Comparison of ENCODE assay signal across 8 mouse cellular contexts in the genomic region with DNA sequence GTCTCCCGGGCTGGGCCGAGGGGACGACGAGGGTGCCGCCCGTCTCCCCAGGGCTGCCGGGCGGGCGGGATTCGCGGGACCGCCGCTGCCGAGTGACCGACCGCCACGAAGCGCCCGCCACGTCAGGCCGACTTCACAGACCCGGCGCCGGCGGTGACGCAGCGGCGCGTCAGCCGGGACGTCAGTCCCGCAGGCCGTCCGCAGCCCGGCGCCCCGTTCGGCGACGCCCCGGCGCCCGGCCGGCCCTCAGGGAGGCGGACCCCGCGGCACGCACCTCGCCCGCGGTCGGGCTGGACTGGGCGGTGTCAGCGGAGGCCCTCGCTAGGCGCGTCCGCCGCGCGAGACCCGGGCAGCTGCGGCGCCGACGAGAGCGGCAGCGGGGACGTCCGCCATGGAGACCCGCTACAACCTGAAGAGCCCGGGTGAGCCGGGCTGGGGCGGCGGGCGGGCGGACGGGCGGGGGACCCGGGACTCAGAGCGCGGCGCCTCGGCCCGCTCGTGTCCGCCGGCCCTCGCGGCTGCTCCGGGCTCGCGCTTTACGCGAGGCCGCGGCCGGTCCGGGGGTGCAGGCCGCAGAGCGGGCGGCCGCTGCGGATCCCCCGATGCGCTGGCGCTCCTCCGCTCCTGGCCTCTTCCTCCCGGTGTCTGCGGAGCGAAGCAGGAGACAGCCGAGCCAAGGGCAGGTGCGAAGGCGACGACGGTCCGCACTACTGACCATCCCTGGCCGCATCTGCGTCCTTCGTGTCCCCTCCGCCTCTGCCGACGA. TPM values are rescaled to one million over a fixed set of nuclear protein-coding genes. Genes with fewer than 3 reads are reported as not detected.
DNase-seq lines count a peak whose midpoint lies in the region; ATAC-seq and TF ChIP-seq lines count a peak whose summit lies in the region.

A gene (plus strand): TSS at position 222 of the 766 bp plus-strand sequence.

- peak; percentile 69 for DNase-seq in CH12.LX (ENCODE audit: extremely low read depth)
- peak; percentile 68 for DNase-seq in c-Kit-positive CD71-positive TER-119-positive erythroid progenitor cells, embryonic 14.5 days (ENCODE audit: low spot score)
- peak; percentile 92 to 94 for DNase-seq in heart, postnatal 10 days
- peak; percentile 63 for DNase-seq in large intestine, adult 2 months (ENCODE audit: low read depth, low spot score)
- DNase-seq in liver, postnatal 0 days, result peak; percentile 92
- peak; percentile 88 for DNase-seq in testis, postnatal 10 days (ENCODE audit: low spot score)

- no peak for TF ChIP-seq EP300 in CH12.LX (IDR thresholded peaks at IDR 0.05; ENCODE audit: low read length)
- no peak for TF ChIP-seq EP300 in liver, postnatal 0 days (IDR thresholded peaks at IDR 0.05; ENCODE audit: low read depth)

- WGBS in forebrain, embryonic 13.5 days, result under 1% methylated on average over 89 of the region's 123 CpGs
- under 1% methylated on average over 121 of the region's 123 CpGs for WGBS in large intestine, adult 2 months
- WGBS in liver, postnatal 0 days (ENCODE audit: insufficient replicate concordance), result under 1% methylated on average over 81 of the region's 123 CpGs
- under 1% methylated on average over 76 of the region's 123 CpGs for WGBS in neural tube, embryonic 14.5 days

- dilution Hi-C loops in CH12.LX (cut with MboI; ENCODE audit: extremely low pct_ligation_motif_present, extremely low pct_unique_long_range_greater_than_20kb, low sequenced_read_pairs), result no loop called here

- intact Hi-C loops in heart, postnatal 10 days (cut with DNase I), result loop anchor here (5.0 to 10.0 kb wide), 4 partner anchors 216 to 417 kb away; a partner anchor contains a TSS

- H3K27ac ChIP-seq in CH12.LX (ENCODE audit: insufficient read depth, low read depth), result peak within 1 kb of the TSS; percentile 85
- H3K27ac ChIP-seq in forebrain, embryonic 13.5 days, result peak within 1 kb of the TSS; percentile 97
- H3K27ac ChIP-seq in liver, postnatal 0 days (ENCODE audit: low read depth), result peak within 1 kb of the TSS; percentile 97
- H3K27ac ChIP-seq in neural tube, embryonic 14.5 days (ENCODE audit: low read depth, low read length), result peak within 1 kb of the TSS; percentile 99

- H3K36me3 ChIP-seq in CH12.LX (replicated peaks in 1 of 2; ENCODE audit: control insufficient read depth in 1 of 2, insufficient read depth in 1 of 2, low read length in 1 of 2), result peaks cover 29 to 51% of the 10 kb centered on the region in 2 experiments
- peaks cover 14% of the 10 kb centered on the region for H3K36me3 ChIP-seq in forebrain, embryonic 13.5 days (ENCODE audit: poor library complexity, severe bottlenecking)
- H3K36me3 ChIP-seq in liver, postnatal 0 days (replicated peaks; ENCODE audit: insufficient read depth, low read length), result peaks cover 4% of the 10 kb centered on the region; the same call in 1 of the 2 replicates
- no peaks in the 10 kb centered on the region for H3K36me3 ChIP-seq in neural tube, embryonic 14.5 days (ENCODE audit: control insufficient read depth, insufficient read depth, low read length)

- peak within 1 kb of the TSS; percentile 92 to 97 (median 96) for H3K4me3 ChIP-seq in CH12.LX (replicated peaks in 1 of 3; ENCODE audit: low read depth in 2 of 3, low read length in 2 of 3, poor library complexity in 1 of 3)
- peak within 1 kb of the TSS; percentile 87 for H3K4me3 ChIP-seq in forebrain, embryonic 13.5 days
- H3K4me3 ChIP-seq in liver, postnatal 0 days (ENCODE audit: low read depth, low read length), result peak within 1 kb of the TSS; percentile 89
- H3K4me3 ChIP-seq in neural tube, embryonic 14.5 days (ENCODE audit: low read depth, low read length), result peak within 1 kb of the TSS; percentile 91

- peak within 1 kb of the TSS; percentile 77 for H3K4me2 ChIP-seq in CH12.LX (ENCODE audit: insufficient read depth, low read depth, poor library complexity, severe bottlenecking)
- peak within 1 kb of the TSS; percentile 64 for H3K4me2 ChIP-seq in forebrain, embryonic 13.5 days
- H3K4me2 ChIP-seq in liver, postnatal 0 days (ENCODE audit: low read depth, low read length), result peak within 1 kb of the TSS; percentile 86
- peak within 1 kb of the TSS; percentile 78 for H3K4me2 ChIP-seq in neural tube, embryonic 14.5 days (ENCODE audit: low read depth, low read length)

- peak; percentile 97 for ATAC-seq in forebrain, embryonic 13.5 days
- peak; percentile 100 for ATAC-seq in liver, postnatal 0 days
- ATAC-seq in neural tube, embryonic 14.5 days (ENCODE audit: low read depth), result peak; percentile 98

- no peaks in the 10 kb centered on the region for H3K27me3 ChIP-seq in CH12.LX (replicated peaks)
- H3K27me3 ChIP-seq in forebrain, embryonic 13.5 days, result no peaks in the 10 kb centered on the region
- H3K27me3 ChIP-seq in liver, postnatal 0 days (ENCODE audit: insufficient read depth, low read length), result no peaks in the 10 kb centered on the region
- no peaks in the 10 kb centered on the region for H3K27me3 ChIP-seq in neural tube, embryonic 14.5 days (ENCODE audit: control insufficient read depth, insufficient read depth, low read length)

- peak; percentile 91 for TF ChIP-seq POLR2A in CH12.LX (IDR thresholded peaks at IDR 0.05; ENCODE audit: low read depth, low read length)

- peaks cover 64% of the 10 kb centered on the region for H3K79me2 ChIP-seq in CH12.LX (replicated peaks; ENCODE audit: control insufficient read depth, extremely low read depth, insufficient read depth, poor library complexity, severe bottlenecking)

- TF ChIP-seq RAD21 in CH12.LX (IDR thresholded peaks at IDR 0.05; ENCODE audit: low read depth, low read length), result no peak

- peaks cover 10% of the 10 kb centered on the region for H3K9me3 ChIP-seq in CH12.LX (replicated peaks; ENCODE audit: low read length)
- peaks cover 4% of the 10 kb centered on the region; the same call in 1 of the 2 replicates for H3K9me3 ChIP-seq in forebrain, embryonic 13.5 days (replicated peaks)
- H3K9me3 ChIP-seq in liver, postnatal 0 days (ENCODE audit: low read length), result peaks cover 5% of the 10 kb centered on the region; the same call in 1 of the 2 replicates
- no peaks in the 10 kb centered on the region for H3K9me3 ChIP-seq in neural tube, embryonic 14.5 days (ENCODE audit: control insufficient read depth, low read length)

- in situ Hi-C loops in CH12.LX (cut with MboI; ENCODE audit: low pct_ligation_motif_present, low pct_unique_long_range_greater_than_20kb, low sequenced_read_pairs), result loop anchor here (10.0 kb wide), 1 partner anchor 263 kb away; a partner anchor contains a TSS

- TF ChIP-seq CTCF in CH12.LX (conservative IDR thresholded peaks at IDR 0.05 in 1 of 2, IDR thresholded peaks at IDR 0.05 in 1 of 2; ENCODE audit: low read depth in 2 of 2, low read length in 2 of 2), result no peak
- TF ChIP-seq CTCF in liver, postnatal 0 days (IDR thresholded peaks at IDR 0.05; ENCODE audit: low read depth), result no peak

- H3K4me1 ChIP-seq in CH12.LX (ENCODE audit: control insufficient read depth in 1 of 2, insufficient read depth in 2 of 2), result peaks cover 13 to 44% of the 10 kb centered on the region in 2 experiments
- H3K4me1 ChIP-seq in forebrain, embryonic 13.5 days, result peaks cover 34% of the 10 kb centered on the region
- peaks cover 23% of the 10 kb centered on the region for H3K4me1 ChIP-seq in liver, postnatal 0 days (ENCODE audit: insufficient read depth)
- peaks cover 24% of the 10 kb centered on the region for H3K4me1 ChIP-seq in neural tube, embryonic 14.5 days (ENCODE audit: control insufficient read depth, insufficient read depth, low read length)

- H3K9ac ChIP-seq in CH12.LX (ENCODE audit: insufficient read depth, low read depth), result peak within 1 kb of the TSS; percentile 99
- H3K9ac ChIP-seq in forebrain, embryonic 13.5 days, result peak within 1 kb of the TSS; percentile 97
- H3K9ac ChIP-seq in liver, postnatal 0 days (replicated peaks), result peak within 1 kb of the TSS; percentile 98
- peak within 1 kb of the TSS; percentile 98 for H3K9ac ChIP-seq in neural tube, embryonic 14.5 days (replicated peaks; ENCODE audit: low read depth, low read length)

TF ChIP-seq in CH12.LX, 34 proteins besides CTCF, POLR2A, EP300 and RAD21 (continues in another document):
- TF ChIP-seq BHLHE40 (IDR thresholded peaks at IDR 0.05; ENCODE audit: low read depth, low read length) (no peak), IRF4 (IDR thresholded peaks at IDR 0.05; ENCODE audit: low read depth, low read length) (no peak), NRF1 (IDR thresholded peaks at IDR 0.05; ENCODE audit: low read depth, low read length) (peak; percentile 59), HCFC1 (IDR thresholded peaks at IDR 0.05; ENCODE audit: low read depth, low read length) (peak; percentile 61), TCF12 (IDR thresholded peaks at IDR 0.05; ENCODE audit: low read depth, low read length) (peak; percentile 85; the same call in 1 of the 2 replicates), KAT2A (IDR thresholded peaks at IDR 0.05; ENCODE audit: insufficient replicate concordance, low read length) (no peak), UBTF (IDR thresholded peaks at IDR 0.05; ENCODE audit: low read depth, low read length) (peak; percentile 96), USF2 (conservative IDR thresholded peaks at IDR 0.05; ENCODE audit: low read depth, low read length) (no peak), SMC3 (IDR thresholded peaks at IDR 0.05; ENCODE audit: low read depth, low read length) (no peak), ZC3H11A (IDR thresholded peaks at IDR 0.05; ENCODE audit: low read depth, low read length) (no peak), GABPA (IDR thresholded peaks at IDR 0.05; ENCODE audit: insufficient replicate concordance, low read depth, low read length) (0 out of 2 replicates have a peak, but pooled peaks have one; percentile 6), ETS1 (conservative IDR thresholded peaks at IDR 0.05; ENCODE audit: low read depth, low read length) (no peak), MXI1 (IDR thresholded peaks at IDR 0.05; ENCODE audit: low read depth, low read length) (peak; percentile 73; the same call in 1 of the 2 replicates), MAX (IDR thresholded peaks at IDR 0.05; ENCODE audit: low read length) (no peak), RCOR1 (conservative IDR thresholded peaks at IDR 0.05; ENCODE audit: low read depth, low read length) (no peak), MAFK (IDR thresholded peaks at IDR 0.05; ENCODE audit: insufficient replicate concordance, low read length) (no peak), ZNF384 (IDR thresholded peaks at IDR 0.05; ENCODE audit: low read depth, low read length) (no peak), TBP (conservative IDR thresholded peaks at IDR 0.05; ENCODE audit: low read depth, low read length) (no peak)

RNA-seq across cellular contexts. Expression of the gene that starts here (rescaled TPM):
- 64.3 and 70.0 TPM in 2 replicates for total RNA-seq in CH12.LX (2012; rRNA removed)
- 122 and 131 TPM in 2 replicates for total RNA-seq in CH12.LX (2014; rRNA removed)
- 93.0 and 103 TPM in 2 replicates for polyA plus RNA-seq in CH12.LX (2012; ENCODE audit: insufficient read length, low read depth)
- 46.5 and 47.2 TPM in 2 replicates for polyA plus RNA-seq in forebrain, embryonic 13.5 days (2015; fragmentation: Nextera tagmentation; extraction: Ambion mirVana)
- 10 to 100 TPM; 48.2 to 57.3 TPM for total RNA-seq in heart, postnatal 10 days (2021)
- polyA plus RNA-seq in large intestine, adult 2 months (2012; rRNA removed), result 17.4 and 24.9 TPM in 2 replicates
- 22.4 and 23.2 TPM in 2 replicates for polyA plus RNA-seq in liver, postnatal 0 days (2015; fragmentation: Nextera tagmentation; extraction: Ambion mirVana)
- polyA plus RNA-seq in neural tube, embryonic 14.5 days (2014; fragmentation: Nextera tagmentation; extraction: Ambion mirVana), result 78.9 and 81.9 TPM in 2 replicates

Comparison
In these comparisons a context has a peak if more than half of its experiments do, and no peak if none do; other contexts are left out.
1. Peak in every context shown above with its lines: DNase-seq, ATAC-seq, H3K4me3 ChIP-seq and H3K27ac ChIP-seq.